Mouse (Mus musculus) retina, postnatal 1 day (tissue): ENCODE results near the gene Fxyd7.

ENCODE experiments used
- DNase-seq: peaks from one replicate; pipeline ENCODE4 v3.0.0-alpha.2; 2012

The Fxyd7 gene

GRCm38 (mm10) chr7:30996491-30996890 is 54.8 kb downstream of the Fxyd7 start:
- no peak for DNase-seq

DNA sequence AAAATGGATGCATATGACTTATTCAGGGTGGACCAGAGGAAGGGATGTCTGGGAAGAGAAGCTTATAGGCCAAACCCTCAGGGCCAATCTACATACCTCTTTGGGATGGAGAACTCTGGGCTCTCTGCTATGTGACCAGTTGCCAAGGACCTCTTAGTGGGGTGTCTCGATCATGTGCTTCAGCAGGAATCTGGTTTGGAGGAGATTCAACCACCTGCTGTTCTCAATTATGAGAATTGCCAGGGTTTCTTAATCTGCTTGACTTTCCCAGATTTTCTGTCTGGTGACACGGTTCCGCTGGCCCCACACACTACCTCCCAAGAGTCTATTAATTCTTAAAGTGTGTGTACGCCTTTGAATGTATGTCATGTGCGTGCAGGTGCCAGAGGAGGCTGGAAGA is 57.3 kb downstream of the Fxyd7 start:
- DNase-seq: no peak
